Mouse (Mus musculus) small intestine, adult 2 months (tissue): ENCODE data around the gene Tbcb.

Experiments used
- CTCF ChIP-seq: fragments of 200-500 bp; IDR thresholded peaks from 2 replicates; pipeline ENCODE4 v1.5.1; 2012; ENCODE audit warnings: low read depth, mild to moderate bottlenecking, control low read depth, inconsistent platforms, low read length, moderate library complexity, mixed read lengths; ENCODE audit not compliant: insufficient replicate concordance, insufficient read length; ENCODE audit errors: extremely low read depth
- POLR2A ChIP-seq: fragments of 200-500 bp; IDR thresholded peaks from 2 replicates; pipeline ENCODE4 v1.6.1; 2012; ENCODE audit warnings: low read depth, mild to moderate bottlenecking, control low read depth, inconsistent platforms, low read length, moderate library complexity

GRCm38 (mm10) chr7:30266780-30267179, 34.7 kb upstream of the Tbcb start:
- TF ChIP-seq CTCF (no peak), POLR2A (no peak)
